Mouse (Mus musculus) megakaryocyte, embryonic 14.5 days (primary cell): ENCODE data around the gene Gmds.

Experiments
- FLI1 ChIP-seq: IDR thresholded peaks from 2 replicates; pipeline ENCODE4 v1.6.1; 2012; ENCODE audit warnings: low read length, inconsistent platforms, mixed read lengths
- GATA1 ChIP-seq: IDR thresholded peaks from 3 replicates; pipeline ENCODE4 v1.6.1; 2012; ENCODE audit warnings: mixed read lengths, low read length, inconsistent platforms, borderline replicate concordance

DNA sequence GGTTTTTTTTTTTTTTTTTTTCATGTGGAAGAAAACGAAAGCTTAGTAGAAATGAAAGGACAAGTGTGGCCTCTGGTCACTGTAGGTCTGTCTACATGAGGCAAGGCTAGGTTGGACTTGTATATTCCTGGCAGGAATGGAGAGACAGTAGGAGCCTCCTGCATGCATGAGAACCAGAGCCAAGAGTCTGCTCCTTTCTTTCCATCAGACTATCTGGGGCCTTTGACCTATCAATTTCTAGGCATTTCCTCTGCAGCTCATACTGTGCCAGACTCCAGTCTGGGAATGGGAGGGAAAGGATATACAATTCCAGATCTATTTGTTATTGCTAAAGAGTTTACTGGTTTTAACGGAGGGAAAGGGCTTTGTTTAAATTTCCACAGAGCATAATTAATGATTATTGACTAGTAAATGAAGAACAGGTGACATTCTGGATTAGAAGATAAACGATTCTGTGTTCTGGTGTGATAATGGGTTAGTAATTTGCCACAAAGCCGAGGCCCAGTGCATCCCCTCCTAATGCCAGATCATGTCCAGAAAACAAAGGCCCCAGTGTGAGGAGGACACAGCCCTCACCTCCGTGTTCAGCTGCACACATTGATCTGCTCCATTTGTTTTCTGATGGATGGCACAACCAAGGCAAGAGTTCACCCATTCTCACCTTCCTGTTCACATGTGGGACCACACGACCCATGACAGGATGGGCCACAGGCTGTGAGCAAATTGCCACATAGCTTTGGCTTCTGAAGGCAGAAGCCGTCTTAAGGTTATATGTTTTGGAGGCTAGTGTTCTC lies 394.9 kb downstream of the Gmds start:
- TF ChIP-seq FLI1 (no peak), GATA1 (no peak)
